Mouse (Mus musculus): ENCODE measurements at regions not wholly inside any gene's neighbourhood (a gene's known extent, or its start where the extent isn't known, plus 50 kb on each side); places are given as distances from the start of the nearest gene placed in this dataset.

DNA sequence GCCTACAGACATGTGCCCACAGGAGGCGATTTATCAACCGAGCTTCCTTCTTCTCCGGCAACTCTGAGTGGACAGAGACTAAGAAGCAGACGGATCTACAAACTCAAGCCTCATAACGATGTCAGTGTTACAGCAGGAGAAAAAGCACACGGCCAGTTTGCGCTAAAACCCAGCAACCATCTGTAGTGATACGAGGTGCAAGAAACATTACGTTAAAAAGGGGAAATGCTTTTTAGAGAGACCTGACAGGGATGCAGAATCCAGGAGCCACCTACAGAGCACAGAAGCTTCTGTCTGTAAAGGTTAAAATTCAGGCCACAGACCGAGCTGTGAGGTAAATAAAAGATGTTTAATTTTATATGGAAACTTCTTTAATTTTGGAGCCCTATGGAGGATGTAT, 56.5 kb upstream of the Fer start:
- Histone ChIP-seq H3K27me3 (ENCODE audit: control insufficient read depth, insufficient read depth, low read length) (0 out of 2 replicates have a peak, but pooled peaks cover 2% of the 10 kb centered on the region), H3K4me3 (ENCODE audit: insufficient read depth, low read depth, low read length) (no peak overlapping the region), H3K79me2 (ENCODE audit: control insufficient read depth, insufficient read depth, low read length) (no peaks in the 10 kb centered on the region), H3K9ac (ENCODE audit: low read depth, low read length) (no peak overlapping the region), H3K36me3 (ENCODE audit: control insufficient read depth, insufficient read depth, low read length) (no peaks in the 10 kb centered on the region), H3K27ac (replicated peaks; ENCODE audit: insufficient read depth, low read depth, low read length) (no peak overlapping the region), H3K4me1 (ENCODE audit: control insufficient read depth, insufficient read depth, low read length) (no peaks in the 10 kb centered on the region)
- DNase-seq (ENCODE audit: extremely low read depth, low read depth, low spot score), result no peak
- WGBS, result 91% methylated on average over 10 of the region's 10 CpGs
- no peak for TF ChIP-seq POLR2A (IDR thresholded peaks at IDR 0.05; ENCODE audit: extremely low read depth, insufficient read depth, low read length)
- no peak for TF ChIP-seq CTCF (IDR thresholded peaks at IDR 0.05; ENCODE audit: low read depth, low read length)

DNA sequence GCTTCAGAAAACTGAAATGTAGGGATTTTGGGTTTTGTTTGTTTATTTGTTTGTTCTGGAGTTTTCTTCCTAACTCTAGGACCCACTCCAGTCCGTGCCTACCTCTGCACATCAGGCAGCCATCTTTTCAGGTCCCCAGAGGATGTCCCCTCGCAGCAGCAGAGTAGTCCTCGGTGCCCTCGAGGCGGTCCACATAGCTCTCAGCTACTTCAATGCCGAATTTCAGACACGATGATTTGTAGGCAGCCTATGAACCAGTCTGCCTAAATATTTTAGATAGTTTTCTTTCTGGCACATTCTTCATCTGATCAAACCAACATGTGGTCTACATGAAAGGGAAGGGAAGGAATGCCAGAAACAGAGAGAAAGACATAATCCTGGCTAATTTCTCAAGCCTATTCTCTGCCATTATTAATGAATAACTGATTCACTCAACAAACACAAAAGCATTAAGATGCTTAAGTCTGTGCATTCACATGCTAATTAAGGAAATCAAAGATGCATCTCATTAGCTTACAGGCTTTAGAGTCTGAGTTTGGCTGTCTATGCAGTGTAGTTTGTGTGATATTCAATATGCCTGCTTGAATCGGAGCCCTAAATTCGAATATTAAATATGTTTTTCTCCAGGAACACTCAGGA, 55.2 kb upstream of the Fer start:
- no peak for TF ChIP-seq CTCF (IDR thresholded peaks at IDR 0.05; ENCODE audit: low read depth, low read length)
- no peak for TF ChIP-seq POLR2A (IDR thresholded peaks at IDR 0.05; ENCODE audit: extremely low read depth, insufficient read depth, low read length)
- H3K36me3 ChIP-seq (ENCODE audit: control insufficient read depth, insufficient read depth, low read length), result no peaks in the 10 kb centered on the region

DNA sequence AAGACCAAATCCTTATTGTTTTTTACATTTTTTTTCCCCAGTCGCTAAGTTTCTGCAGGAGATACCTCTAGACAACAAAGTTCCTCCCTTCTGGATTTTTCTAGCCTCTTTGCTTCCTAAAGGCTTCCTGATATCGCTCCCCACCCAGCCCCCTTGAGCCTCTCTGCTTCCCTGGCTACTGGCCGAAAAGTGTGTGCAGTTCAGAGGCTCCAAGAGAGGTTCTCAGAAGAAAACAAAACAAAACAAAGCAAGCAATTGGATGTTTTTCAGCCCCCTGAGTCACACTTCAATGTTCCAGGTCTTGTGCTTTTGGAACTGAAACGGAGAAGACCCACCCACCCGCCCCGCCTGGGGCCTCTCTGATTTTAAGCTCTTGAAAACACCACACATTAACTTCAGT, 54.1 kb upstream of the Fer start:
- 81% methylated on average over 6 of the region's 6 CpGs for WGBS

More for the DNA sequence above, 55.2 kb upstream of the Fer start:
- Histone ChIP-seq H3K9ac (ENCODE audit: low read depth, low read length) (no peak overlapping the region), H3K27ac (replicated peaks; ENCODE audit: insufficient read depth, low read depth, low read length) (no peak overlapping the region), H3K27me3 (ENCODE audit: control insufficient read depth, insufficient read depth, low read length) (no peaks in the 10 kb centered on the region), H3K4me3 (ENCODE audit: insufficient read depth, low read depth, low read length) (no peak overlapping the region), H3K4me1 (ENCODE audit: control insufficient read depth, insufficient read depth, low read length) (no peaks in the 10 kb centered on the region), H3K79me2 (ENCODE audit: control insufficient read depth, insufficient read depth, low read length) (no peaks in the 10 kb centered on the region)
- WGBS, result 87% methylated on average over 9 of the region's 9 CpGs
- DNase-seq (ENCODE audit: extremely low read depth, low read depth, low spot score), result no peak

DNA sequence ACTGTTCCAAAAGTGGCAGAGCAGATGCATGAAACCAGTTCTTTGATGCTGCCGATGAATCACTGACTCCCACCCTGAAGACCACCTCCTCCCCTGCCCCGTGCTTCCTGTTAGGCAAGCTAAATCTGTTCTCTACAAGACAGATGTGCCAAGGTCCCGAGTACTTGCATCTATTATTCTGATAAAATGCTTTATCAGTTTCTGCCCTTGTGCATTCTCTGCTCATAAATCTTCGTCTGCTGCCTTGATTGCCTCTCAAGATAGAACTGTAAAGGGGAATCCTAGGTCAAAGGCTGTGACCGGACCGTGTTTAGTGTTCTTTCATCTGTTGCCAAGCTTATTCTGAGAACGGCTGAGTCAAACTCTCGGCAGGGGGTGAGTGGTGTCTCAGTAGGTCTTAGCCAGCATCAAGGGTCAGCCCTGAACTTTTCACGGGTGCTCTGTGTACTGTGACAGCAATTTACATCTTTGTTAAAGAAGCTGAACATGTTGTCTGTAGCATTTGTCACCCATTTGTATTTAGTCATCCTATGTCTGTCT, 51.5 kb upstream of the Fer start:
- Histone ChIP-seq H3K9ac (ENCODE audit: low read depth, low read length) (no peak overlapping the region), H3K27me3 (ENCODE audit: control insufficient read depth, insufficient read depth, low read length) (no peaks in the 10 kb centered on the region), H3K79me2 (ENCODE audit: control insufficient read depth, insufficient read depth, low read length) (no peaks in the 10 kb centered on the region), H3K4me1 (ENCODE audit: control insufficient read depth, insufficient read depth, low read length) (no peaks in the 10 kb centered on the region), H3K4me3 (ENCODE audit: insufficient read depth, low read depth, low read length) (no peak overlapping the region), H3K36me3 (ENCODE audit: control insufficient read depth, insufficient read depth, low read length) (no peaks in the 10 kb centered on the region), H3K27ac (replicated peaks; ENCODE audit: insufficient read depth, low read depth, low read length) (no peak overlapping the region)
- 75% methylated on average over 9 of the region's 9 CpGs for WGBS
- no peak for DNase-seq (ENCODE audit: extremely low read depth, low read depth, low spot score)
- TF ChIP-seq POLR2A (IDR thresholded peaks at IDR 0.05; ENCODE audit: extremely low read depth, insufficient read depth, low read length) (no peak), CTCF (IDR thresholded peaks at IDR 0.05; ENCODE audit: low read depth, low read length) (no peak)

More for the DNA sequence above, 54.1 kb upstream of the Fer start:
- no peak for DNase-seq (ENCODE audit: extremely low read depth, low read depth, low spot score)
- no peak overlapping the region for H3K27ac ChIP-seq (replicated peaks; ENCODE audit: insufficient read depth, low read depth, low read length)
- TF ChIP-seq POLR2A (IDR thresholded peaks at IDR 0.05; ENCODE audit: extremely low read depth, insufficient read depth, low read length) (no peak), CTCF (IDR thresholded peaks at IDR 0.05; ENCODE audit: low read depth, low read length) (no peak)
- H3K9ac ChIP-seq (ENCODE audit: low read depth, low read length), result no peak overlapping the region
- H3K79me2 ChIP-seq (ENCODE audit: control insufficient read depth, insufficient read depth, low read length), result no peaks in the 10 kb centered on the region
- no peaks in the 10 kb centered on the region for H3K36me3 ChIP-seq (ENCODE audit: control insufficient read depth, insufficient read depth, low read length)
- H3K4me1 ChIP-seq (ENCODE audit: control insufficient read depth, insufficient read depth, low read length), result no peaks in the 10 kb centered on the region
- no peaks in the 10 kb centered on the region for H3K27me3 ChIP-seq (ENCODE audit: control insufficient read depth, insufficient read depth, low read length)
- no peak overlapping the region for H3K4me3 ChIP-seq (ENCODE audit: insufficient read depth, low read depth, low read length)

DNA sequence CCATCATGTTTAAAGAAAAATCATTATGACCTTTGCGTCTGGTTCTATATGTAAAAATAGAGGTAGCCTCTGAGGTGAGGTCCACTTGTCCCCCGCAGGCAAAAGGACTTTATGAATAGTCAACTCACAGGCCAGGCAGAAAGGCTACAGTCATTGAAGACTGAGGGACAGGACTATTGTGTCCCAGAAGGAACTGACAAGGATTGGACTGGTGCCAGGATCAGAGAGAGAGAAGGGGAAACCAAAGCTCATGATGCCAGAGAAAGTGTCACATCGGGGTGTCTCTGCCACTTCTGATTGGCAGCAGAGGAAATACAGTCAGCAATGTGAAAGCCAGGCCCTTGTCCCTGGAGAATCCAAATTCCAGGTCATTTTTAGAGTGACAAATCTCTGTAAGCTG, 50.3 kb upstream of the Fer start:
- Histone ChIP-seq H3K27me3 (ENCODE audit: control insufficient read depth, insufficient read depth, low read length) (no peaks in the 10 kb centered on the region), H3K27ac (replicated peaks; ENCODE audit: insufficient read depth, low read depth, low read length) (no peak overlapping the region), H3K4me1 (ENCODE audit: control insufficient read depth, insufficient read depth, low read length) (no peaks in the 10 kb centered on the region), H3K4me3 (ENCODE audit: insufficient read depth, low read depth, low read length) (no peak overlapping the region), H3K36me3 (ENCODE audit: control insufficient read depth, insufficient read depth, low read length) (no peaks in the 10 kb centered on the region), H3K79me2 (ENCODE audit: control insufficient read depth, insufficient read depth, low read length) (no peaks in the 10 kb centered on the region), H3K9ac (ENCODE audit: low read depth, low read length) (no peak overlapping the region)
- 85% methylated on average over 3 of the region's 3 CpGs for WGBS
- no peak for DNase-seq (ENCODE audit: extremely low read depth, low read depth, low spot score)
- no peak for TF ChIP-seq CTCF (IDR thresholded peaks at IDR 0.05; ENCODE audit: low read depth, low read length)
- TF ChIP-seq POLR2A (IDR thresholded peaks at IDR 0.05; ENCODE audit: extremely low read depth, insufficient read depth, low read length), result no peak
